Mouse (Mus musculus) embryonic facial prominence, embryonic 13.5 days (tissue): Measurements from ENCODE around the gene Xylt1. TPM values are rescaled to one million over a fixed set of nuclear protein-coding genes. Genes with fewer than 3 reads are reported as not detected.

Experiments used
- ATAC-seq: fragments of 200-750 bp; cut with Nextera tagmentation; 2 replicates; pipeline ENCODE4 v1.8.0; 2017; ENCODE audit warnings: low read depth; ENCODE audit not compliant: insufficient number of reproducible peaks, insufficient read depth, low FRiP score, low TSS enrichment
- H3K27ac ChIP-seq: fragments of 300-500 bp; sonication (generic); 2 replicates; pipeline ENCODE4 v1.5.1; 2015; ENCODE audit warnings: moderate library complexity, mild to moderate bottlenecking, inconsistent platforms
- H3K27me3 ChIP-seq: fragments of 300-500 bp; sonication (generic); 2 replicates; pipeline ENCODE4 v1.6.1; 2015; ENCODE audit warnings: mild to moderate bottlenecking, inconsistent platforms
- H3K36me3 ChIP-seq: fragments of 300-500 bp; sonication (generic); 2 replicates; pipeline ENCODE4 v1.6.1; 2015; ENCODE audit warnings: mild to moderate bottlenecking, inconsistent platforms
- H3K4me1 ChIP-seq: fragments of 300-500 bp; sonication (generic); 2 replicates; pipeline ENCODE4 v1.6.1; 2015; ENCODE audit warnings: inconsistent platforms
- H3K4me2 ChIP-seq: fragments of 300-500 bp; sonication (generic); 2 replicates; pipeline ENCODE4 v1.6.1; 2015; ENCODE audit warnings: moderate library complexity, mild to moderate bottlenecking, inconsistent platforms
- H3K4me3 ChIP-seq: fragments of 300-500 bp; sonication (generic); 2 replicates; pipeline ENCODE4 v1.5.1; 2015; ENCODE audit warnings: mild to moderate bottlenecking, inconsistent platforms
- H3K9ac ChIP-seq: fragments of 300-500 bp; sonication (generic); 2 replicates; pipeline ENCODE4 v1.6.1; 2015; ENCODE audit warnings: mild to moderate bottlenecking, inconsistent platforms
- H3K9me3 ChIP-seq: fragments of 300-500 bp; sonication (generic); 2 replicates; pipeline ENCODE4 v1.6.1; 2016; ENCODE audit warnings: inconsistent platforms
- WGBS: fragments of 180-500 bp; shearing (Covaris S2); methylation state at CpG from one replicate; pipeline ENCODE4 v1.1.7; 2015; ENCODE audit warnings: mixed read lengths; 5-methylcytosine and 5-hydroxymethylcytosine counted together
- polyA plus RNA-seq: library from polyadenylated mRNA; unstranded; fragments of >200 nt; fragmentation: Nextera tagmentation; extraction: Ambion mirVana; gene quantifications from 2 replicates; pipeline ENCODE4 v1.2.1, GENCODE M21; 2015

Gene Xylt1
- polyA plus RNA-seq, 1 experiment from 2014 or later = 2.5 TPM

DNA sequence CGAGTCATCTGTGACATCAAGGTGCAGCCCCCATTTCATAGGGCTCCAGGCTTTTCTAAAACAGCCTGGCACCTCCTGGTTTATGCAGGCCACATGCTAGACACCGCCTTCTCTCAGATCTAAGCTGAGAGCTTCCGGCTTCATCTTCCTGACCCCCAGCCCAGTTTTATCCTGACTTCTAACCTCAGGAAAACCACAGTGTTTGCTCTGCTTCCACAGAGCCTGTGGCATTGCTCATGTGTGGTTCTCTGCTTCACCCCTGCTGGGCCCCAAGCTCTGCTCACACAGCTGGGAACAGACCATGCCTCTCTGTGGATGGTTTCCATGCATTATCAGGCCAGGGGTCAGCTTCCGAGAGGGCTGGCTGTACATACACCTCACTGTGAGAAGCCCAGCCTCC, 254.8 kb downstream of the Xylt1 start:
- 73% methylated on average over 4 of the region's 4 CpGs for WGBS
- Histone ChIP-seq H3K9ac (no peak overlapping the region), H3K27me3 (no peaks in the 10 kb centered on the region), H3K4me2 (no peak overlapping the region), H3K36me3 (peaks cover 7% of the 10 kb centered on the region), H3K27ac (no peak overlapping the region), H3K4me3 (no peak overlapping the region), H3K9me3 (no peaks in the 10 kb centered on the region), H3K4me1 (no peaks in the 10 kb centered on the region)
- ATAC-seq = no peak

DNA sequence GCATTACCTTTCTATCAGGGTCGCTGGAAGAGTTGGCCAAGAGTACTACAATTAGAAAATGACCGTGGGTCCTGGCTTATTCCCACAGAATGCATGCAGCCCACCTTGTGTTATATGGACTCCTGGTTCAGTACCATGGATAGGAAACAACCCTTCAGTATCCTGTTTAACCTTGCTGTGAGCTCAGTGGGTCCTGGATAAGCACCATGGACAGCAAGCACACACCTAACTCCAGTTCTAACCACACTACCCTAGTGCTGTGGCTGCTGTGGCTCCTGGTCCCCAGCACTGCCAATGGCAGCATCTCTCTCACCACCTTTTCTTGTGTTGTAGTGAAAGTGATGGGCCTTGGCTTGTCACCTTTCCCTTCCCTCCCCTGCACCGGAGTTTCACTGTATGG, 255.9 kb downstream of the Xylt1 start:
- H3K9ac ChIP-seq = no peak overlapping the region
- H3K4me2 ChIP-seq = no peak overlapping the region
- 70% methylated on average over 3 of the region's 3 CpGs for WGBS
- peaks cover 7% of the 10 kb centered on the region for H3K36me3 ChIP-seq
- no peak; the same call in 1 of the 2 replicates for ATAC-seq
- no peaks in the 10 kb centered on the region for H3K9me3 ChIP-seq
- H3K4me1 ChIP-seq = no peaks in the 10 kb centered on the region
- H3K27me3 ChIP-seq = no peaks in the 10 kb centered on the region
- H3K27ac ChIP-seq = no peak overlapping the region
- H3K4me3 ChIP-seq = no peak overlapping the region

DNA sequence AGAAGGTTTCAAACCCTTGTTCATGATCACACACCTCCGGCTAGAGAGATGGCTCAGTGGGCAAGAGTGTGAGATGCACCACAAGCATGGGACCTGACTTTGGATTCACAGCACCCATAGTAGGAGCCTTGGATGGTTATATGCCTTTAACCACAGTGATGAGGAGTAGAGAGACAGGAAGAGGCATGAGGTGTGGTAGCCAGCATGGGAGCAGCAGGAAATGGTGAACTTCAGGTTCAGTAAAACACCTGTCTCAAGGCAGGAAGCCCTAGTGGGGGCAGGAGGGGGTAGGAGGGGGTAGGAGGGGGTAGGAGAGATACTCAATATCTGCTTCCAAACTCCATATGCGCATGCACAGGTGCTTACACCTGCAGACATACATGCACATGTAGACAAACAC, 257.2 kb downstream of the Xylt1 start:
- no peaks in the 10 kb centered on the region for H3K27me3 ChIP-seq
- no peaks in the 10 kb centered on the region for H3K9me3 ChIP-seq
- 92% methylated on average over 1 of the region's 2 CpGs for WGBS
- H3K27ac ChIP-seq = no peak overlapping the region
- peaks cover 7% of the 10 kb centered on the region for H3K36me3 ChIP-seq
- no peaks in the 10 kb centered on the region for H3K4me1 ChIP-seq
- H3K4me2 ChIP-seq = no peak overlapping the region
- H3K9ac ChIP-seq = no peak overlapping the region
- no peak for ATAC-seq
- H3K4me3 ChIP-seq = no peak overlapping the region

DNA sequence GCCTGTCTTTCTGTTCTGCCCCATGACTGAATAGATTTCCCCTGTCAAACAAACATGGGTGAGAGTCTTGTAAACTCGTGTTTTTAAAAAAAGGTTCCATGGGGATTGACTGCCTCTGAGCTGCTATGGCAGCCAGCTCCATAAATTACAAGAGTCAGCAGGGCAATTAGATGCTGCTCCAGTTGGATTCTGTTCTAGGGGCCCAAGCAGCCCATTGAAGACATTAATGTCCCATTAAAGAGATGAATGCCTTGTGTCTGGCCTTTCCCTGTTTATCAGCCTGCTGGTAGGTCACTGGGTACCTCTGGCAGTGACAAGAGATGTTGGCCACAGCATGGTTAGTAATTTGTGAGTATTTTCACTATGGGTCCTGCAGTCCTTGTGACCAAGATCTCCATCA, 271.9 kb downstream of the Xylt1 start:
- Histone ChIP-seq H3K4me1 (no peaks in the 10 kb centered on the region), H3K9ac (no peak overlapping the region), H3K27ac (no peak overlapping the region), H3K36me3 (peaks cover 9% of the 10 kb centered on the region; the same call in 1 of the 2 replicates), H3K4me3 (no peak overlapping the region), H3K4me2 (no peak overlapping the region), H3K27me3 (no peaks in the 10 kb centered on the region), H3K9me3 (no peaks in the 10 kb centered on the region)
- no peak for ATAC-seq
- 78% methylated on average over 1 of the region's 1 CpGs for WGBS

- Histone ChIP-seq H3K27ac (no peak overlapping the region), H3K4me3 (no peak overlapping the region), H3K9ac (no peak overlapping the region), H3K4me1 (no peaks in the 10 kb centered on the region), H3K9me3 (no peaks in the 10 kb centered on the region), H3K4me2 (no peak overlapping the region), H3K36me3 (peaks cover 3% of the 10 kb centered on the region; the same call in 1 of the 2 replicates), H3K27me3 (no peaks in the 10 kb centered on the region)
- no peak for ATAC-seq
- 98% methylated on average over 5 of the region's 5 CpGs for WGBS
Observed at GRCm38 (mm10) chr7:117655732-117656131, 275.0 kb downstream of the Xylt1 start.

GRCm38 (mm10) chr7:117658180-117658579, 277.4 kb downstream of the Xylt1 start:
- ATAC-seq = no peak
- WGBS = 89% methylated on average over 4 of the region's 4 CpGs

DNA sequence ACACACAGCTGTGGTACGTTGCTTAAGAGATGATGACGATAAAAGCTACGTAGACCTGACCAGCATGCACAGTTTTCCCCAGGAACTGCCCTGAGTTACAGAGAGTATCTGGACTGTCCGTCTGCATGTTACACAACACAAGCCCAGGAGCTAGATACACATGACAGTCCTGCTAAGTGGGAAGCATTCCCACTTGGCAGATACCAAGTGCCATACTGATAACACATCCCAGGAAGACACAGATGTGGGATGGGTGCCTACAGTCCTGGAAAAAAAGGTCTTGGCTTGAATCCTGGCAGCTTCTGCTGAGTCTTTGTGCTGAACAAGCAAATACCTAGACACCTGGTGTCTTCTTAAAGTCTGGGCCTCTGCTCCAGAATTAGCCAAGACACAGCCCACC, 278.0 kb downstream of the Xylt1 start:
- H3K9ac ChIP-seq = no peak overlapping the region

More at GRCm38 (mm10) chr7:117658180-117658579, 277.4 kb downstream of the Xylt1 start:
- H3K4me3 ChIP-seq = no peak overlapping the region
- no peak overlapping the region for H3K4me2 ChIP-seq
- no peaks in the 10 kb centered on the region for H3K9me3 ChIP-seq
- H3K27ac ChIP-seq = no peak overlapping the region
- H3K9ac ChIP-seq = no peak overlapping the region
- no peaks in the 10 kb centered on the region for H3K36me3 ChIP-seq
- H3K27me3 ChIP-seq = no peaks in the 10 kb centered on the region
- H3K4me1 ChIP-seq = no peaks in the 10 kb centered on the region

DNA sequence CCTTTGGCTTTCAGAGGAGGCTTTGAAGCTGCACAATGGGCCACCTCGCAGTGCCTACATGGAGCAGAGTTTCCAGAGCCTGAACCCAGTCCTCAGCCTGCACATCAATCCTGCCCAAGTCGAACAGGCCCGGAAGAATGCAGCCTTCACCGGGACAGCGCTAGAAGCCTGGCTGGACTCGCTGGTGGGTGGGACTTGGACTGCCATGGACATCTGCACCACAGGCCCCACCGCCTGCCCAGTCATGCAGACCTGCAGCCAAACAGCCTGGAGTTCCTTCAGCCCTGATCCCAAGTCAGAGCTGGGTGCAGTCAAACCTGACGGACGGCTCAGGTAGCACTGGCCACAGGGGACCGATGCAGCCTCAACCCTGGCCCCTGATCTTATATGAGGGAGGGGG, 286.5 kb downstream of the Xylt1 start:
- Histone ChIP-seq H3K36me3 (peaks cover 8% of the 10 kb centered on the region; the same call in 1 of the 2 replicates), H3K4me1 (no peaks in the 10 kb centered on the region), H3K9me3 (no peaks in the 10 kb centered on the region), H3K27ac (no peak overlapping the region), H3K9ac (no peak overlapping the region), H3K4me3 (no peak overlapping the region), H3K4me2 (no peak overlapping the region), H3K27me3 (no peaks in the 10 kb centered on the region)
- no peak for ATAC-seq
- 88% methylated on average over 10 of the region's 10 CpGs for WGBS

More for the DNA sequence above, 278.0 kb downstream of the Xylt1 start:
- no peak for ATAC-seq
- Histone ChIP-seq H3K36me3 (no peaks in the 10 kb centered on the region), H3K4me2 (no peak overlapping the region), H3K4me1 (no peaks in the 10 kb centered on the region), H3K4me3 (no peak overlapping the region), H3K27ac (no peak overlapping the region), H3K27me3 (no peaks in the 10 kb centered on the region), H3K9me3 (no peaks in the 10 kb centered on the region)
- WGBS = 85% methylated on average over 4 of the region's 4 CpGs

GRCm38 (mm10) chr7:117668226-117668625, 287.4 kb downstream of the Xylt1 start:
- H3K27me3 ChIP-seq = no peaks in the 10 kb centered on the region
- no peak overlapping the region for H3K27ac ChIP-seq

GRCm38 (mm10) chr7:117672121-117672591, 291.4 kb downstream of the Xylt1 start:
- ATAC-seq = no peak
- Histone ChIP-seq H3K27ac (no peak overlapping the region), H3K9me3 (no peaks in the 10 kb centered on the region), H3K27me3 (no peaks in the 10 kb centered on the region), H3K4me3 (no peak overlapping the region), H3K4me2 (no peak overlapping the region), H3K9ac (no peak overlapping the region), H3K36me3 (peaks cover 8% of the 10 kb centered on the region; the same call in 1 of the 2 replicates), H3K4me1 (no peaks in the 10 kb centered on the region)
- WGBS = 87% methylated on average over 7 of the region's 7 CpGs

More at GRCm38 (mm10) chr7:117668226-117668625, 287.4 kb downstream of the Xylt1 start:
- Histone ChIP-seq H3K4me2 (no peak overlapping the region), H3K4me3 (no peak overlapping the region), H3K9ac (no peak overlapping the region), H3K36me3 (peaks cover 8% of the 10 kb centered on the region; the same call in 1 of the 2 replicates), H3K4me1 (no peaks in the 10 kb centered on the region), H3K9me3 (no peaks in the 10 kb centered on the region)
- no peak for ATAC-seq
- WGBS = 81% methylated on average over 9 of the region's 9 CpGs

- no peak overlapping the region for H3K4me2 ChIP-seq
- H3K27me3 ChIP-seq = no peaks in the 10 kb centered on the region
- no peak overlapping the region for H3K9ac ChIP-seq
- H3K27ac ChIP-seq = no peak overlapping the region
- no peaks in the 10 kb centered on the region for H3K9me3 ChIP-seq
- no peak overlapping the region for H3K4me3 ChIP-seq
- no peaks in the 10 kb centered on the region for H3K36me3 ChIP-seq
- H3K4me1 ChIP-seq = no peaks in the 10 kb centered on the region
- 28% methylated on average over 5 of the region's 5 CpGs for WGBS
- ATAC-seq = no peak
Observed at GRCm38 (mm10) chr7:117686120-117686996, 305.6 kb downstream of the Xylt1 start.

DNA sequence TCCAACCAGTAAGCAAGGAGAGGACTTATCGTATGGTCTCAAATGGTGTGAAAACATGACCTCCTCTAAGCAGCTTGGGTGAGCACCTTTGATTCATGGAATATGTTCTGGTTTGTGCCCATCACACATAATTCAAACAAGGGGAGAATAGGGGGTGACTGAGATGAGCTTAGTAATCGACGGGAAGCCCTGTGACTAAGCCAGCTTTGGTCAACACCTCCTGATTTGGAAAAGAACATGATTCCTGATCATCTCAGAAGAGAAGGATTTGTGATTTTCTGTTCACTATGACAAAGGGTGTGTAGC, 306.2 kb downstream of the Xylt1 start:
- Histone ChIP-seq H3K4me2 (no peak overlapping the region), H3K9ac (no peak overlapping the region), H3K36me3 (no peaks in the 10 kb centered on the region), H3K27ac (no peak overlapping the region), H3K27me3 (no peaks in the 10 kb centered on the region), H3K4me1 (no peaks in the 10 kb centered on the region), H3K9me3 (no peaks in the 10 kb centered on the region), H3K4me3 (no peak overlapping the region)
- 91% methylated on average over 3 of the region's 3 CpGs for WGBS
- no peak for ATAC-seq
